Mouse (Mus musculus) neural tube, embryonic 14.5 days (tissue): ENCODE results near the gene Arhgap22. TPM values are rescaled to one million over a fixed set of nuclear protein-coding genes. Genes with fewer than 3 reads are reported as not detected.
A peak's percentile ranks its signal among the peaks of the same experiment; 100 is the strongest.

Experiments
- ATAC-seq: fragments of 200-750 bp; cut with Nextera tagmentation; 2 replicates; pipeline ENCODE4 v1.8.0; 2017; ENCODE audit warnings: low read depth, mild to moderate bottlenecking, moderate TSS enrichment, moderate library complexity
- H3K27ac ChIP-seq: fragments of 300-500 bp; sonication (generic); 2 replicates; pipeline ENCODE4 v1.5.1; 2014; ENCODE audit warnings: low read depth, mild to moderate bottlenecking, control low read depth, low read length, moderate library complexity, mixed read lengths
- H3K27me3 ChIP-seq: fragments of 300-500 bp; sonication (generic); 2 replicates; pipeline ENCODE4 v1.6.1; 2014; ENCODE audit warnings: low read length; ENCODE audit not compliant: control insufficient read depth, insufficient read depth
- H3K36me3 ChIP-seq: fragments of 300-500 bp; sonication (generic); 2 replicates; pipeline ENCODE4 v1.6.1; 2014; ENCODE audit warnings: low read length, mixed read lengths; ENCODE audit not compliant: control insufficient read depth, insufficient read depth
- H3K4me1 ChIP-seq: fragments of 300-500 bp; sonication (generic); 2 replicates; pipeline ENCODE4 v1.6.1; 2014; ENCODE audit warnings: low read length; ENCODE audit not compliant: control insufficient read depth, insufficient read depth
- H3K4me2 ChIP-seq: fragments of 300-500 bp; sonication (generic); 2 replicates; pipeline ENCODE4 v1.6.1; 2014; ENCODE audit warnings: mild to moderate bottlenecking, low read depth, low read length, control low read depth
- H3K4me3 ChIP-seq: fragments of 300-500 bp; sonication (generic); 2 replicates; pipeline ENCODE4 v1.5.1; 2014; ENCODE audit warnings: low read depth, low read length, control low read depth, mixed read lengths
- H3K9ac ChIP-seq: fragments of 300-500 bp; sonication (generic); replicated peaks from 2 replicates; pipeline ENCODE4 v1.6.1; 2014; ENCODE audit warnings: low read depth, mild to moderate bottlenecking, control low read depth, low read length, mixed read lengths
- H3K9me3 ChIP-seq: fragments of 300-500 bp; sonication (generic); 2 replicates; pipeline ENCODE4 v1.6.1; 2016; ENCODE audit warnings: low read length; ENCODE audit not compliant: control insufficient read depth
- whole genome bisulfite sequencing: fragments of 180-500 bp; shearing (Covaris S2); extraction: QIAGEN DNeasy Blood & Tissue Kit; methylation state at CpG from one replicate; pipeline ENCODE4 v1.1.7; 2014; 5-methylcytosine and 5-hydroxymethylcytosine counted together
- polyA plus RNA-seq: library from polyadenylated mRNA; unstranded; fragments of >200 nt; fragmentation: Nextera tagmentation; extraction: Ambion mirVana; gene quantifications from 2 replicates; pipeline ENCODE4 v1.2.1, GENCODE M21; 2014

Arhgap22 gene
- polyA plus RNA-seq, 1 experiment from 2014 or later = 1.5 TPM

DNA sequence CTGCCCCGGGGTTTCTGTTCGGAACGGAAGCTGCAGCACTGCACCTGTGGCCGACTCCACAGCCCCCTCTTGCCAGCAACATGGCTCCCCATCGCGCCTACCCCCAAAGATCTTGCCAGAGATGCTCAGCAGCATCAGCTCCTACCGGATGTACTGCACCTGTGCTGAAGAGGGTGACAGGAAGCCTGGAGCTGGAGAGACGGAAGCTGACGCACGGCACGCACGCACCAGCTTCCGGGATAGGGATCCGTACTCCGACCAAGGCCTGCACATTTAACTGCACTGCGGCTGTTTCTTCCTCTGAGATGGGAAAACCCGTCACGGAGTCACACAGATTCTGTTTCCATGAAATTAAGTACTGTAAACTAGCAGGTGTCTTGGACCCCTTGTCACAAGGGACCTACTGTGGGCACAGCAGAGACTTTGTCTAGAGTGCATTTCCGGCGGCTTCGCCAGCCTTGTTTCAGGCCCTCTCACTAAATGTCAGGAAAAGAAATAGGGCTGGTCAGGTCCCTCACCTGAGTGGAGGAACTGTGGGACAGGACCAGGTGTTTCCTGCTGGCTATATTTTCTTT is 23.9 kb upstream of the Arhgap22 start:
- Histone ChIP-seq H3K4me2 (no peak overlapping the region), H3K4me1 (no peaks in the 10 kb centered on the region), H3K27me3 (no peaks in the 10 kb centered on the region), H3K9me3 (no peaks in the 10 kb centered on the region), H3K9ac (no peak overlapping the region), H3K4me3 (no peak overlapping the region), H3K27ac (no peak overlapping the region), H3K36me3 (no peaks in the 10 kb centered on the region)
- no peak for ATAC-seq
- WGBS = 93% methylated on average over 21 of the region's 21 CpGs

DNA sequence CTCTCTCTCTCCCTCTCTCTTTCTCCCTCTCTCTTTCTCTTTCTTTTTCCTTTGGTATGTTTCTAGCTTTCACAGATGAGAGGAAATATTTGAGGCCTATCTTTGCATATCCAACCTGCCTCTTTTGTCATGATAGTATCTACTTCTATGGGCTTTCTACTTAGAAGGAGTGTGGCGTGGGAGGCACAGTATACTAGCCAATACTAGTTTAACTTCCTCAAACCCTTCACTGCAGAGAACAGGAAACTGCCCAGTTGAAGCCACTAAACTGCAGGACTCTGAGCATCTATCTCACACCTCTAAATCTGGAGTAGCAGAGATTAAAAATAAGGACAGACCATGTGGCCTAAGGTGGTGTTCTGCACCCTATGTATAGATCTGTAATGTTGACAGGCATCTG is 23.2 kb upstream of the Arhgap22 start:
- no peaks in the 10 kb centered on the region for H3K36me3 ChIP-seq
- H3K27me3 ChIP-seq = no peaks in the 10 kb centered on the region
- no peak overlapping the region for H3K9ac ChIP-seq
- no peak overlapping the region for H3K4me2 ChIP-seq
- no peak overlapping the region for H3K27ac ChIP-seq
- no peaks in the 10 kb centered on the region for H3K4me1 ChIP-seq
- H3K4me3 ChIP-seq = no peak overlapping the region
- no peak for ATAC-seq
- WGBS = 68% methylated on average over 1 of the region's 1 CpGs
- H3K9me3 ChIP-seq = no peaks in the 10 kb centered on the region

DNA sequence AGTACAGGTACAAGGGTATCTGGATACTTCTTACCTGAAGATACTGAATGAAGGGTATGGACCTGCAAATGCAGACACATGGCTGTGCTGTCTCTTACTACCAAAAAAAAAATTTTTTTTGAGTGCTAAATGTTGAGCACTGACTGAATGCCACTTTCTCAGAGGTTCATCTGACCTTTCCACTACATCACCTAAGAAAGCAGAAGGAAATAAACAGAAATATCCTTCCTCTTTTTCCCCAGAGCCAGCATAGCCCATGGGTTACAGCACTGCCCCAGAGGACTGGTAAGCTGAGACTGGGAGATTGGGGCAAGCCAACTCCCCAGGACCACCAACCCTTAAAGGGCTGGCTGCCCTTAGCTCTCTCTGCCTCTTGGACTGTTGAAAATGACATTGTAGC is 20.1 kb upstream of the Arhgap22 start:
- no peak overlapping the region for H3K9ac ChIP-seq
- no peaks in the 10 kb centered on the region for H3K4me1 ChIP-seq
- no peak overlapping the region for H3K4me3 ChIP-seq
- no peak overlapping the region for H3K27ac ChIP-seq
- H3K4me2 ChIP-seq = no peak overlapping the region
- no peaks in the 10 kb centered on the region for H3K36me3 ChIP-seq
- no peaks in the 10 kb centered on the region for H3K27me3 ChIP-seq
- no peak for ATAC-seq
- H3K9me3 ChIP-seq = no peaks in the 10 kb centered on the region

DNA sequence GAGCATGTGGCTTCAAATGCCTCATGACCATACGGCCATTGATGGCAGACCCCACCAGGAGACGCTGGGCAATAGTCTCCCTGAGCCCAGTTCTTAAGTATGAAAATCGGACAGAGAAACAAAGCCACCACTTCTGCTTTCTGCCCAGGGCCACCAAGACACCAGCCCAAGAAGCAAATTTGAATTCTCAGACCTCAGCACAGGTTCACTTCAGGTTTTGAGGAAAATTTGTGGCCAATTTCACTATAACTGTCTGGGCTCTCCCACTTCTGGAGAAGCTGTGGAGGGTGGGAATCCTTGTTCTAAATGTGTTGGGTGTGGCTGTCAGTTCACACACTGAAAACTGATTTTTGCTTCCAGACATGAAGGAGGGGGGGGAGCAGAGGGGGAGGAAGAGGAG is 19.6 kb upstream of the Arhgap22 start:
- no peaks in the 10 kb centered on the region for H3K36me3 ChIP-seq
- H3K4me2 ChIP-seq = no peak overlapping the region
- H3K27me3 ChIP-seq = no peaks in the 10 kb centered on the region
- WGBS = 70% methylated on average over 3 of the region's 3 CpGs
- H3K4me3 ChIP-seq = no peak overlapping the region
- no peak overlapping the region for H3K9ac ChIP-seq
- H3K9me3 ChIP-seq = no peaks in the 10 kb centered on the region
- no peaks in the 10 kb centered on the region for H3K4me1 ChIP-seq
- no peak overlapping the region for H3K27ac ChIP-seq
- ATAC-seq = no peak

DNA sequence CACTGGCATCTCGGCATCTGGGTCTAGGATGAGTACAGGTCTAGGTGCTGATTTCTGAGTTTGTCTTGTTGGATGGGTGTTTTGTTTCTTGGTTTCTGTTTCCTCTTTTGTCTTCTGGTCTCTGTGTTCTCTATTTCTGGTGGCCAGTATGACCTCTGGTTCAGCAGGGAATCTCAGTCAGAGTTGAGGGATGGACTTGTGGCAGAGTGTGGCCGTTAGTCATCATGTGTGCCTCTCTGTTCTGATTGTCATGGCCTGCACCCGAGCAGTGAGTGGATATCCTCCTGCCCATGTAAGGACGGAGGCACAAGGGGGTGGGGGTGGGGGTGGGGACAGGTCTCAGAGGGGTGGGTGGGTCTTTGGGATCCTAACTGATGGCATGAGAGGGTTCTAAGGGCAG is 11.7 kb upstream of the Arhgap22 start:
- WGBS = 83% methylated on average over 4 of the region's 4 CpGs
- Histone ChIP-seq H3K9me3 (no peaks in the 10 kb centered on the region), H3K27ac (no peak overlapping the region), H3K4me3 (no peak overlapping the region), H3K9ac (no peak overlapping the region), H3K27me3 (no peaks in the 10 kb centered on the region), H3K4me1 (no peaks in the 10 kb centered on the region), H3K4me2 (no peak overlapping the region), H3K36me3 (no peaks in the 10 kb centered on the region)
- ATAC-seq = no peak

DNA sequence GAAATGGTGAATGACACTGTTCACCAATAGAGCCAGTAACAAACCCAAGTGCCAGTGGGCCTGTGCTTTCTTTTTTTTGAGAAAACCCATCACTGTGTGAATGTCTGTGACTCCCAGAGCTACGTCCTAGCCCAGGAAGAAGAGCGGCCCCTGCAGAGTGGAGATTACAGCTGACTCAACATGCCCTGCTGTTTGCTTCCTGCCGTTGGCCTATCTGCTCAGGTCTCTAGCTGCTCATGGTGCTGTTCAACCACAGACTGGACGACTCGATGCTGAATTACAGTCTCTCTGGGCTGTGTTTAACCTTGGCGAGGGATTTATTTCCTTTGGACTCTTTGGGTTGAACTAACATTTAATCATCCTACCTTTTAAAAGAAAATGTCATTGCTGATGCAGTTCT is 10.9 kb upstream of the Arhgap22 start:
- Histone ChIP-seq H3K36me3 (no peaks in the 10 kb centered on the region), H3K27ac (no peak overlapping the region), H3K27me3 (no peaks in the 10 kb centered on the region), H3K9me3 (no peaks in the 10 kb centered on the region), H3K4me2 (no peak overlapping the region), H3K4me3 (no peak overlapping the region), H3K9ac (no peak overlapping the region), H3K4me1 (no peaks in the 10 kb centered on the region)
- no peak for ATAC-seq
- whole genome bisulfite sequencing = 80% methylated on average over 6 of the region's 6 CpGs

DNA sequence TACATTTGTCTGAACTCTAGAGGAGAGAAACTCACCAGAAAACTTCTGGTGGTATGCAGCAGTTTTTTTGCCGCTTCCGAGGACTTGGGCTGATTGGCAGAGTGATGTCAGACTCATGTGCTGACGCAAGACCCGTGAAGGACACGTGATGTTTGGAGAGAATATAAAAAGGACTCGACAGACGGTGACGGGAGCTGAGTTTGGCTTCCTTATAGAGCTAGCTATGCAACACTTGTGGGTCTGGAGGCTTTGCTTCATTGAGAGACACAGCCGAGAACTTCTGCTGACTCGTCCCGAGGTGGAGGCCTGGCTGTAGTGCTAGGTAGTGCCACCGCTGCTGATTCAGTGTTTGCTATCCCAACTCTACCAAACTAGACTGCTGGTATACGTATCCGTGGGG is 10.0 kb upstream of the Arhgap22 start:
- ATAC-seq = no peak
- Histone ChIP-seq H3K9me3 (no peaks in the 10 kb centered on the region), H3K4me3 (no peak overlapping the region), H3K4me1 (no peaks in the 10 kb centered on the region), H3K4me2 (no peak overlapping the region), H3K9ac (no peak overlapping the region), H3K27me3 (no peaks in the 10 kb centered on the region), H3K36me3 (no peaks in the 10 kb centered on the region), H3K27ac (no peak overlapping the region)
- 88% methylated on average over 14 of the region's 14 CpGs for WGBS

DNA sequence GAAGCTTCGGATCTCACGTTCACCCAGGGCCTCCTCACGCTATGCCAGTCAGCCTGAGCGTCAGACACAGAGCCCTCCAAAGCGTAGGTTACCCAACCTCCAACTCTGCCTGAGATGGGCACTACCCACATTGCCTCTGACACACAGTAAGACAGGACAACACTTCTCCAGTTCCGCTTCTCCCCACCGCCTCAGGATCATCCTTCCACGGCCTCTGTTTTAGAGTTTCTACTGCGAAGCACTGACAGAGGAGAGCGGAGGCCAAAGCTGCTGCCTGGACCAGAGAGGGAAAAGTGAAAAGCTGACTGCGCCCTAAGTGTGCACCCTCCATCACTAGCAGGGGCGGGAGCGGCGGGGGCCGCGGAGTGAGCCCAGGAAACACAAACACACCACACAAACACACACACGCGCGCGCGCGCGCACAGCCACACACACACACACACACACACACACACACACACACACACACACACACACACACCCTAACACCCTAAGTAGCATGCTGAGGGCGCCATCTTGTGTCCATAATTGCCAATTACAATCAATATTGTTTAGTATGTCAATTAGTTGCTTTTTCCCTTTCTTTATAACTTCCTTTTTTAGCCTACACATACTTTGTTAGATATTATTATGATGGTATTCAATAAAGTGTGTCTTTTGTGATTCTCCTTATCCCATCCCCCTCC is 8.4 kb upstream of the Arhgap22 start:
- Histone ChIP-seq H3K4me3 (no peak overlapping the region), H3K36me3 (no peaks in the 10 kb centered on the region), H3K4me2 (peak overlapping the region; percentile 31; the same call in 1 of the 2 replicates), H3K27me3 (no peaks in the 10 kb centered on the region), H3K4me1 (no peaks in the 10 kb centered on the region), H3K9me3 (no peaks in the 10 kb centered on the region), H3K9ac (no peak overlapping the region), H3K27ac (no peak overlapping the region)
- ATAC-seq = peak; percentile 56
- 42% methylated on average over 24 of the region's 24 CpGs for WGBS

DNA sequence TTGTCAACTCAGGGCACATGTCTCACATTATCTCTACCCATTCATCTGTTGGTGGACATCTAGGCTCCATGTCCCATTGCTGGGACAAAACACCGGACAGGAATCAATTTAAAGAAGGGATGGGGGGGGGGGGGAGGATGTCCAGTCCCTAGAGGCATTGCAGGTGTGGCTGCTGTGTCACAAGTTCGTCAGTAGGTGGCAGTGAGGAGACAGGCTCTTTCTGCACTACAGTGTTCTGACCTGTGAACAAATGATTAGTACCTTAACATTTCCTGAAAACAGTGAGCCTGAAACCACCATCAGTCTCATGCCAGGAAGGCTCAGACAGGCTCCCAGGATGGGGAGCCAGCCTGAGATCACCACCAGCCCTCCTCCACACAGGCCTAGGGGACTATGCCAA is 6.8 kb upstream of the Arhgap22 start:
- Histone ChIP-seq H3K27me3 (no peaks in the 10 kb centered on the region), H3K4me3 (no peak overlapping the region), H3K4me1 (no peaks in the 10 kb centered on the region), H3K36me3 (no peaks in the 10 kb centered on the region), H3K9ac (no peak overlapping the region), H3K27ac (no peak overlapping the region), H3K9me3 (no peaks in the 10 kb centered on the region), H3K4me2 (no peak overlapping the region)
- no peak for ATAC-seq
- 16% methylated on average over 2 of the region's 2 CpGs for WGBS
